Mouse (Mus musculus) heart, embryonic 10.5 days (tissue): Measurements from ENCODE around the gene Gm49510. TPM values are rescaled to one million over a fixed set of nuclear protein-coding genes. Genes with fewer than 3 reads are reported as not detected.

Source experiments
- DNase-seq: peaks from one replicate; pipeline ENCODE4 v3.0.0-alpha.2; 2017; ENCODE audit warnings: low spot score
- H3K27ac ChIP-seq: fragments of 300-500 bp; sonication (generic); 2 replicates; pipeline ENCODE4 v1.5.1; 2016; ENCODE audit warnings: mild to moderate bottlenecking
- H3K27me3 ChIP-seq: fragments of 300-500 bp; sonication (generic); 2 replicates; pipeline ENCODE4 v1.6.1; 2016; ENCODE audit warnings: mild to moderate bottlenecking; ENCODE audit not compliant: poor library complexity, insufficient read depth, severe bottlenecking
- H3K36me3 ChIP-seq: fragments of 300-500 bp; sonication (generic); 2 replicates; pipeline ENCODE4 v1.6.1; 2016; ENCODE audit warnings: mild to moderate bottlenecking, moderate library complexity
- H3K4me1 ChIP-seq: fragments of 300-500 bp; sonication (generic); 2 replicates; pipeline ENCODE4 v1.6.1; 2016; ENCODE audit warnings: mild to moderate bottlenecking
- H3K4me3 ChIP-seq: fragments of 300-500 bp; sonication (generic); 2 replicates; pipeline ENCODE4 v1.5.1; 2016; ENCODE audit warnings: mild to moderate bottlenecking, moderate library complexity
- H3K9me3 ChIP-seq: fragments of 300-500 bp; sonication (generic); 2 replicates; pipeline ENCODE4 v1.6.1; 2016; ENCODE audit warnings: mild to moderate bottlenecking, moderate library complexity
- WGBS: fragments of 180-500 bp; shearing (Covaris S2); methylation state at CpG from one replicate; pipeline ENCODE4 v1.1.7; 2016; 5-methylcytosine and 5-hydroxymethylcytosine counted together
- polyA plus RNA-seq: library from polyadenylated mRNA; unstranded; fragments of >200 nt; fragmentation: Nextera tagmentation; extraction: Ambion mirVana; gene quantifications from 2 replicates; pipeline ENCODE4 v1.2.1, GENCODE M21; 2016

The Gm49510 gene
- polyA plus RNA-seq, 1 experiment from 2014 or later: 0.11 TPM

DNA sequence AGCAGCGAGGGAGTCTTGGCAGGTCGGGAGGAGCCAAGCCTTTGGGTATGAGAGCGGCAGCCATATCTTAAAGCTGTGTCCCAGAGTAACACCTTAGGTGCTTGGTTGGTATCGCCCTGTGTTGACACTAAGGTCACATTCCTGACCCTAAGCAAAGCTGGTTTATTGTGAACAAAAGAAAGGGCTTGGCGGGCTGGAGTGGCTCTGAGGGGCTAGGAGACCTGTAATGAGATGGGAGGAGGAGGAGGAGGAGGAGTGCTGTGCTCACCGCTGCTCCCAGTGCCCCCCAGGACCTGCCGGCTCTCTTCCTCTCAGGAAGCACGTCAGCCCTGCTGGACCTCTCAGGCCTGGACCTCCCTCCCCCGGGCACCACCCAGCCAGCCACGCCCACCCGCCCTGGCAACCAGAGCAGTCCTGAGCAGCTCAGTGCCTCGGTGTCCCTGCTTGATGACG is 10.0 kb upstream of the Gm49510 start:
- Histone ChIP-seq H3K36me3 (peaks cover 93% of the 10 kb centered on the region), H3K4me1 (peaks cover 60% of the 10 kb centered on the region), H3K9me3 (no peaks in the 10 kb centered on the region), H3K4me3 (peak overlapping the region; percentile 16; the same call in 1 of the 2 replicates), H3K27ac (peak overlapping the region; percentile 73), H3K27me3 (no peaks in the 10 kb centered on the region)
- DNase-seq: no peak
- WGBS: 35% methylated on average over 13 of the region's 13 CpGs

GRCm38 (mm10) chr15:78892440-78892839 is 7.0 kb upstream of the Gm49510 start:
- H3K9me3 ChIP-seq: no peaks in the 10 kb centered on the region
- H3K27me3 ChIP-seq: no peaks in the 10 kb centered on the region
- peak overlapping the region; percentile 22 for H3K4me3 ChIP-seq
- peaks cover 72% of the 10 kb centered on the region for H3K36me3 ChIP-seq
- WGBS: 30% methylated on average over 7 of the region's 7 CpGs
- peaks cover 90% of the 10 kb centered on the region for H3K4me1 ChIP-seq
- H3K27ac ChIP-seq: peak overlapping the region; percentile 92
- DNase-seq: peak; percentile 95

DNA sequence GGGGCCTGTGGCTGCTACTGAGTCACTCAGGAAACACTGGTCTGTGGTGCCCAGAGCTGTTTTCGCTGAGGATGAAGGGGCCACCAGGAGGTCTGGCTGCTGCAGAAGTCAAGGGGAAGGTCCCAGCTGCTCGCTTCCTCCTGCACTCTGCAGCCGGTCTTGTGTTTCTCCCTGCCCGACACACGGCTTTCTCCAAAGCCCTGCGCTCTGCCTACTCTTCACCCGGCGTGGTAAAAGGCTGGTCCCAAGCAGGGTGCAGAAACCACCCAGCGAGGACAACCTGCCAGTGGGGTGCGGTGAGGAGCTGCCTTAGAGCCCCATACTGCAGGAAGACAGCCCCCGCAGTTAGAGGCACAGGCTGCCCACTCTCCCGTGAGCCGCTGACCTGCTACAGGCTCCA is 4.7 kb upstream of the Gm49510 start:
- Histone ChIP-seq H3K4me1 (peaks cover 90% of the 10 kb centered on the region), H3K27ac (peak overlapping the region; percentile 92), H3K4me3 (peak overlapping the region; percentile 12; the same call in 1 of the 2 replicates), H3K36me3 (peaks cover 49% of the 10 kb centered on the region), H3K27me3 (no peaks in the 10 kb centered on the region), H3K9me3 (no peaks in the 10 kb centered on the region)
- DNase-seq: no peak
- whole genome bisulfite sequencing: 69% methylated on average over 13 of the region's 13 CpGs

- Histone ChIP-seq H3K4me3 (no peak overlapping the region), H3K27ac (peak overlapping the region; percentile 92), H3K27me3 (no peaks in the 10 kb centered on the region), H3K4me1 (peaks cover 93% of the 10 kb centered on the region), H3K9me3 (no peaks in the 10 kb centered on the region), H3K36me3 (peaks cover 42% of the 10 kb centered on the region)
- no peak for DNase-seq
- WGBS: 75% methylated on average over 2 of the region's 2 CpGs
These were observed 3.7 kb upstream of the Gm49510 start for GRCm38 (mm10) chr15:78895741-78896140.

DNA sequence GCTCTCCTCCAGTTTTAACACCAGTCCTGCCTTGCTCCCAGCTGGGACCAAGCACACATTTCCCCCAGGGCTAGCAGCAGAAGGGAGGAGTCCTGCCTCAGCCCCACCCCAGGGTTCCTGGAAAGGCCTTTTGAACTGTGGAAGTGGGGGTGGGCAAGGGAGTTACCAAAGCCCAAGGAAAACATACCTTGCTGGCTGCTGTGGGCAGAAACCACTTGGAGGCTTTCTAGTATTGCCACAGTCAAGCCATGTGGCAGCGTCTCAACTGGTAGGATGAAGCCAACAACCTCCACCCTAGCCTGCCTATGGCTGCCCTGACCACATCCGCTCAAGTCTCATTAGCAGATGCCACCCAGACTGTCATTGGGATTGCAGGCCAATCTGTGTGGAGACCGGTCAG is 3.3 kb upstream of the Gm49510 start:
- 76% methylated on average over 3 of the region's 3 CpGs for WGBS
- no peak overlapping the region for H3K4me3 ChIP-seq
- H3K9me3 ChIP-seq: no peaks in the 10 kb centered on the region
- no peaks in the 10 kb centered on the region for H3K27me3 ChIP-seq
- DNase-seq: peak; percentile 90
- H3K27ac ChIP-seq: peak overlapping the region; percentile 92
- peaks cover 38% of the 10 kb centered on the region for H3K36me3 ChIP-seq
- peaks cover 93% of the 10 kb centered on the region for H3K4me1 ChIP-seq

- Histone ChIP-seq H3K4me1 (peaks cover 91% of the 10 kb centered on the region), H3K27me3 (no peaks in the 10 kb centered on the region), H3K9me3 (no peaks in the 10 kb centered on the region), H3K27ac (peak overlapping the region; percentile 92), H3K36me3 (peaks cover 35% of the 10 kb centered on the region), H3K4me3 (no peak overlapping the region)
- WGBS: 74% methylated on average over 4 of the region's 4 CpGs
- DNase-seq: no peak
These were observed 2.0 kb upstream of the Gm49510 start for GRCm38 (mm10) chr15:78897488-78897887.

DNA sequence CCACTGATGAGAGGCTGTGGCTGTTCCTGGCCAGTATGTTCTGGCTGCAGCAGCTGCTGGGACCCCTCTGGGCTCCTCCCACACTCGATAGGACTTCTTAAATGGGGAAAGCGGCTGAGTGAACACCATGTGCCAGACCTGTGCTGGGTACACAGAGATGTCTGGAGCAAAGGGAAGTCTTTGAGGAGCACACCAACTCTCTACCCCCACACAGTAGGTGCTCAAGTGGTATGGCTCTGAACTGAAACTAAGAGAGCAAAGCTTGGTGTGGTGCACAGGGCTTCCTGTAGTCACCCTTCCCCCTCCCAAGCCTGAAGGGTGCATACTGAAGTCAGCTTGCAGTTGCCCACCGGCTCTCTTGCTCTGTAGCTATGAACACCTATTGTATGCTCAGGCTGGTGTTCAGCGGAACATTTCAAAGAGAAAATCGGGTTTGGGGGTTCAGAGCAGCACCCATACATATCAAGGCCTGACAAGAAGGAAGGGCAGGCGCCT is 913 bp upstream of the Gm49510 start:
- WGBS: 36% methylated on average over 6 of the region's 6 CpGs
- H3K4me3 ChIP-seq: peak overlapping the region; percentile 83
- no peaks in the 10 kb centered on the region for H3K27me3 ChIP-seq
- H3K36me3 ChIP-seq: peaks cover 34% of the 10 kb centered on the region
- H3K4me1 ChIP-seq: peaks cover 84% of the 10 kb centered on the region
- DNase-seq: no peak
- no peaks in the 10 kb centered on the region for H3K9me3 ChIP-seq
- peak overlapping the region; percentile 92 for H3K27ac ChIP-seq

DNA sequence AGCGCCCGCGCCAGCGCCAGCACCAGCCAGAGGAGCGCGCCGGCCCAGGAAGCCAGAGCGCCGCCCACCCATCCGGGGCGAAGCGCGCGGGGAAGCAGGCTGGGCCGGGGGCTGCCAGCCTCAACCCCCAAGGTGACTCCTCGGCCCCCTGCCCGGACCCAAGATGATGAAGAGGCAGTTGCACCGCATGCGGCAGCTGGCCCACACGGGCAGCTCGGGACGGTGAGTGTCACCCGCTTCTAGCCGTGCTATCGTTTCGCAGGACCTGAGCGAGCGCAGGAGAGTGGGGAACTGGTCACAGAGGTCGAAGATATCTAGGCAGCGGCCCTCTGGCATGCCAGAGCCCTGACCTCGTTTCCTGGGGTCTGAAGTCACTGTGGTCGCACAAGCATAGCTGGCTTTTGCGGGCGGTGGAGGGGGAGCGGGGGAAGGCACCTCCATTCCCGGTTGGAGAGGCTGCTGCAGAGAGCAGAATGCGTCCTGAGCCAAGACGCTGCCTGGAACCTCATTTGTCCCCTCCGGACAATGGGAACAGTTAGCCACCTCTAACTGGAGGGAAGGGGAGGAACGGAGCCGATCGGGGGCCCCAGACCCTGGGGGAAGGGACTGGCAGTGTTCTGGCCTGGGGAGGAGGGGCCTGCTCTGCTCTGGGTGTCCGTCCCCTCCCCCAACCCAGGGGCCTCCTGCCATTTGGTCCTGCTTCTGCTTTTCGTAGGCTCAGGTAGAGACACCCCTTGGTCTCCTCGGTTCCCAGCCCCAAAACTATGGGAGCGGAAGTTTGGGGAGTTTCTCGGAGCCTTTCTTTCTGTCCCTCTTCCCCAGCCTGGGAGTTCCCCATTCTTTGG is 495 bp downstream of the Gm49510 start, which contains the start of gene Sh3bp1:
TSS of gene Sh3bp1 (plus strand) at position 29 of the 845 bp plus-strand sequence.
- peak within 1 kb of the TSS; percentile 83 for H3K4me3 ChIP-seq
- H3K27me3 ChIP-seq: no peaks in the 10 kb centered on the region
- WGBS: under 1% methylated on average over 47 of the region's 47 CpGs
- peaks cover 41% of the 10 kb centered on the region for H3K36me3 ChIP-seq
- H3K4me1 ChIP-seq: peaks cover 70% of the 10 kb centered on the region
- no peaks in the 10 kb centered on the region for H3K9me3 ChIP-seq
- peak; percentile 91 for DNase-seq
- H3K27ac ChIP-seq: peak within 1 kb of the TSS; percentile 92

DNA sequence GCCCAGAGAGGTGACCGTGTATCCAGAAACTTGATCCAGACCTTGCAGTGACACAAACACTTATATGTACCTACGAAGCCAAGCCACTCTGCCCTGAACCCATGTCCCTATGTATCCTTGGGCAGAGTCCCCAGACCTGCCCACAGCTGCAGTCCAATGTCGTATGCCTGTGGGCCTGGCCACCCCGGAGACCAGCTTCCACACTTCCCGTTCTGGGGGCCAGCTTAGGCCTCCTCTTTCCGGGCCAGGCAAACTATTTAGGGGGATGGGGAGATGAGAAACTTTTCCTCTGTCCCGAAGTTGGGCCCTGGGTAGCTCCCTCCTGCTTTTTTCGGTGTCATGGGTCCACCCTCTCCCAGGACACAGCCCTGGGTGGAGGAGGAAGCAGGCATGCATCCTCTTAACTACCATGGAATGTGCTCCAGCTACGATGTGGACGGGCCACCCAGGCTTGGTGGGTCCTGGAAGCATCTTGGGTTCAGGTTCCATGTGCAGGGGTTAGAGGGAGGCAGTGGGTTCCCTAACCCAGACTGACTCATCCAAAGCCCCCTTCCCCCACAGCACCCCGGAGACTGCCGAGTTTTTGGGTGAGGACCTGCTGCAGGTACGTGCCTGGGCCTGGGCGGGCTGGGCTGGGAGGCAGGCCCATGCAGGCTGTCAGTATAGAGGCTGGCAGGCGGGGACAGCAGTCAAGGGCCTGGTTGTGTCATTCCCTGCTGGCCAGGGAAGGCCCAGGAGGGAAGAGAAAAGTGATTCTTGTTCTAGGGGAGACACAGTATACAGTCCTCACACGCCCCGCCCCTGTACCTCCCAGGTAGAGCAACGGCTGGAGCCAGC is 1.3 kb downstream of the Gm49510 start:
- Histone ChIP-seq H3K4me3 (peak overlapping the region; percentile 83), H3K36me3 (peaks cover 46% of the 10 kb centered on the region), H3K4me1 (peaks cover 62% of the 10 kb centered on the region), H3K27me3 (no peaks in the 10 kb centered on the region), H3K27ac (peak overlapping the region; percentile 92), H3K9me3 (no peaks in the 10 kb centered on the region)
- DNase-seq: no peak
- WGBS: 17% methylated on average over 18 of the region's 18 CpGs

DNA sequence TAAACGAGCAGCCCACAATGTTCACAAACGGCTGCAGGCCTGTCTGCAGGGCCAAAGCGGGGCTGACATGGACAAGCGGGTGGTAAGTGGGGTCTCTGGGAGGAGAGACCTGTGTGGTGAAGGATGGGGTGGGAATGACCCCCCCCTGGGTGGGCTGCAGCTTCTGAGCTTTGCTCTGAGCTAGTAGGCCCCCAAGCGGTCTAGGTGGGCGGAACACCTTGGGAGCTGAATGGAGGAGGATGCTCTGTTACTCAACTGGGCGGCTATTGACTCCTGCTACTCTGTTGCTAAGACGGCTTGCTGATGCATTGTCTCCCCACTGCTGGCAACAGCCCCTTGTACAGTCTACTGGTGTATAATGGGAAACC is 1.9 kb downstream of the Gm49510 start:
- Histone ChIP-seq H3K27me3 (no peaks in the 10 kb centered on the region), H3K4me1 (peaks cover 56% of the 10 kb centered on the region), H3K27ac (peak overlapping the region; percentile 92), H3K4me3 (peak overlapping the region; percentile 83), H3K36me3 (peaks cover 49% of the 10 kb centered on the region), H3K9me3 (no peaks in the 10 kb centered on the region)
- DNase-seq: no peak
- 54% methylated on average over 8 of the region's 8 CpGs for WGBS

GRCm38 (mm10) chr15:78903243-78903642 is 3.8 kb downstream of the Gm49510 start:
- 10% methylated on average over 2 of the region's 2 CpGs for WGBS
- H3K4me1 ChIP-seq: peaks cover 37% of the 10 kb centered on the region
- H3K4me3 ChIP-seq: no peak overlapping the region
- DNase-seq: no peak
- peaks cover 67% of the 10 kb centered on the region for H3K36me3 ChIP-seq
- no peak overlapping the region for H3K27ac ChIP-seq
- no peaks in the 10 kb centered on the region for H3K9me3 ChIP-seq
- no peaks in the 10 kb centered on the region for H3K27me3 ChIP-seq

DNA sequence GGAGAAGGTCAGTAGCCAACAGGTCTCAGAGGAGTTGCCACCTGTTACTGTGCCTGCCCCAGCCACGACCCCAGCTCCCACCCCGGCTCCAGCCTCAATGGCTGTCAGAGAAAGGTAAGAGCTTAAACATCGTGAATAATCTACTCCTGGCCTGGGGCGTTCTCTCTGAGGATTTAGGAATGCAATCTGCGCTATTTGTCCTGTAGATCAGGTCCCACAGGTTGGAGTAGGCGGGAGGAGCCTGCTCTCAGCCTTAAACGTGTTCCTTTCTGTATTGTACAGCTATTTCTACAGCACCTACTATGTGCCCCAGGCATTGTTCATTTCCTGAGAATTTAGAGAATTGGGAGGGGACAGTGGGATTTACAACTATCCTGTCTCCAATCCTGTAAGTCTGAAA is 8.9 kb downstream of the Gm49510 start:
- WGBS: 85% methylated on average over 7 of the region's 7 CpGs
- Histone ChIP-seq H3K9me3 (no peaks in the 10 kb centered on the region), H3K4me1 (peaks cover 7% of the 10 kb centered on the region; the same call in 1 of the 2 replicates), H3K36me3 (peaks cover 91% of the 10 kb centered on the region), H3K4me3 (no peak overlapping the region), H3K27ac (no peak overlapping the region), H3K27me3 (no peaks in the 10 kb centered on the region)
- DNase-seq: no peak

GRCm38 (mm10) chr15:78908982-78909381 is 9.5 kb downstream of the Gm49510 start:
- H3K27ac ChIP-seq: no peak overlapping the region
- H3K4me1 ChIP-seq: peaks cover 9% of the 10 kb centered on the region
- H3K4me3 ChIP-seq: no peak overlapping the region
- no peaks in the 10 kb centered on the region for H3K9me3 ChIP-seq
- 82% methylated on average over 8 of the region's 8 CpGs for WGBS
- no peaks in the 10 kb centered on the region for H3K27me3 ChIP-seq
- H3K36me3 ChIP-seq: peaks cover 85% of the 10 kb centered on the region
- no peak for DNase-seq
